Mouse (Mus musculus) liver, postnatal 0 days (tissue): ENCODE data around the gene Ccnt1.

Experiments used
- CTCF ChIP-seq: sonication (generic); IDR thresholded peaks from 2 replicates; pipeline ENCODE4 v1.5.1; 2016; ENCODE audit warnings: antibody characterized with exemption, low read depth
- EP300 ChIP-seq: IDR thresholded peaks from 2 replicates; pipeline ENCODE4 v1.6.1; 2016; ENCODE audit warnings: antibody characterized with exemption, low read depth, mild to moderate bottlenecking

- TF ChIP-seq EP300 (no peak), CTCF (no peak)
These were observed 44.2 kb upstream of the Ccnt1 start for GRCm38 (mm10) chr15:98614971-98615370.
